Mouse (Mus musculus) induced T-regulatory cell, adult 2 months (primary cell): Measurements from ENCODE around the gene Islr2.
A peak's percentile ranks its signal among the peaks of the same experiment; 100 is the strongest.
"Not testable (repeated sequence)": the region's sequence is repeated elsewhere in the genome, so short reads cannot be mapped to it uniquely, and the experiment has no call there.

ENCODE experiments used
- DNase-seq: peaks from one replicate; pipeline ENCODE4 v3.0.0-alpha.2; 2012; ENCODE audit warnings: low read depth

The Islr2 gene

GRCm38 (mm10) chr9:58203516-58204447, at the start of gene Islr2, which contains the start of gene Islr:
Gene Islr2 (minus strand): TSS chr9:58204319.
Gene Islr (minus strand): TSS chr9:58204306.
- DNase-seq, result peak; percentile 83

- not testable (repeated sequence) for DNase-seq
These were observed 49.6 kb upstream of the Islr2 start for GRCm38 (mm10) chr9:58253805-58254122.

- peak; percentile 96 for DNase-seq
These were observed 49.1 kb upstream of the Islr2 start, which contains the start of gene Stoml1 for GRCm38 (mm10) chr9:58253033-58253804. Gene Stoml1 (plus strand): TSS chr9:58253164.

- DNase-seq, result not testable (repeated sequence)
These were observed 46.6 kb upstream of the Islr2 start for GRCm38 (mm10) chr9:58250730-58251129.

GRCm38 (mm10) chr9:58250322-58250721, 46.2 kb upstream of the Islr2 start:
- DNase-seq, result no peak

- peak; percentile 85 for DNase-seq
These were observed 45.6 kb upstream of the Islr2 start, which contains the start of gene Pml for GRCm38 (mm10) chr9:58249592-58250192. Gene Pml (minus strand): TSS chr9:58249786.

GRCm38 (mm10) chr9:58248746-58249413, 44.8 kb upstream of the Islr2 start:
- no peak for DNase-seq

GRCm38 (mm10) chr9:58247064-58247759, 43.1 kb upstream of the Islr2 start:
- DNase-seq, result peak; percentile 86

GRCm38 (mm10) chr9:58246083-58246591, 42.0 kb upstream of the Islr2 start:
- DNase-seq, result no peak

- DNase-seq, result no peak
These were observed 39.6 kb upstream of the Islr2 start for GRCm38 (mm10) chr9:58243696-58244095.

- no peak for DNase-seq
These were observed 38.6 kb upstream of the Islr2 start for GRCm38 (mm10) chr9:58242696-58243095.

GRCm38 (mm10) chr9:58241780-58242485, 37.8 kb upstream of the Islr2 start:
- DNase-seq, result no peak

GRCm38 (mm10) chr9:58234502-58235015, 30.4 kb upstream of the Islr2 start:
- no peak for DNase-seq

GRCm38 (mm10) chr9:58232374-58232773, 28.3 kb upstream of the Islr2 start:
- no peak for DNase-seq

- DNase-seq, result no peak
These were observed 27.6 kb upstream of the Islr2 start for GRCm38 (mm10) chr9:58231746-58232145.

GRCm38 (mm10) chr9:58228777-58229466, 24.8 kb upstream of the Islr2 start:
- no peak for DNase-seq

- peak; percentile 85 for DNase-seq
These were observed 22.1 kb upstream of the Islr2 start for GRCm38 (mm10) chr9:58225915-58226913.

GRCm38 (mm10) chr9:58224356-58224755, 20.2 kb upstream of the Islr2 start:
- DNase-seq, result no peak
